Mouse (Mus musculus) lung, postnatal 0 days (tissue): ENCODE data around the gene Top1.

ENCODE experiments used
- CTCF ChIP-seq: IDR thresholded peaks from 2 replicates; pipeline ENCODE4 v1.5.1; 2016; ENCODE audit warnings: antibody characterized with exemption, mild to moderate bottlenecking
- EP300 ChIP-seq: IDR thresholded peaks from 2 replicates; pipeline ENCODE4 v1.6.1; 2016; ENCODE audit warnings: antibody characterized with exemption, mild to moderate bottlenecking, control low read depth

GRCm38 (mm10) chr2:160728972-160729371 lies 83.3 kb downstream of the Top1 start:
- no peak for TF ChIP-seq CTCF
- no peak for TF ChIP-seq EP300
